12 mouse cellular contexts compared by ENCODE assay signal in genomic region chr3:152245273-152245910, GRCm38 (mm10). TPM values are rescaled to one million over a fixed set of nuclear protein-coding genes. Genes with fewer than 3 reads are reported as not detected.
DNase-seq lines count a peak whose midpoint lies in the region; ATAC-seq and TF ChIP-seq lines count a peak whose summit lies in the region.
"Had no signal": no experiment of that assay in that cellular context is flagged by ENCODE, and none has a peak within 500 bp of the region (broad histone marks: within the 10 kb centered on the region; RNA-seq: fewer than 3 reads in every experiment).

No protein-coding gene starts in this region.

- no peaks in the 10 kb centered on the region for H3K79me2 ChIP-seq in MEL (ENCODE audit: control insufficient read depth, insufficient read depth, low read length, poor library complexity)

- H3K9ac ChIP-seq in MEL (ENCODE audit: control insufficient read depth, low read depth, low read length, poor library complexity, severe bottlenecking) = no peak overlapping the region
- no peak overlapping the region for H3K9ac ChIP-seq in hindbrain, postnatal 0 days (replicated peaks; ENCODE audit: low read length)
- H3K9ac ChIP-seq: hindbrain, embryonic 15.5 days; liver, embryonic 13.5 days had no signal

- peak; percentile 18 for TF ChIP-seq RAD21 in MEL (IDR thresholded peaks at IDR 0.05; ENCODE audit: low read depth, low read length)

- no peak for ATAC-seq in hindbrain, postnatal 0 days

- no peak for TF ChIP-seq POLR2A in MEL (IDR thresholded peaks at IDR 0.05; ENCODE audit: control insufficient read depth in 1 of 2, insufficient read depth in 1 of 2, low read depth in 1 of 2, low read length in 2 of 2, poor library complexity in 1 of 2)

- H3K4me3 ChIP-seq in MEL (ENCODE audit: control insufficient read depth in 1 of 2, insufficient read depth in 1 of 2, low read depth in 2 of 2, low read length in 2 of 2) = no peak overlapping the region
- no peak overlapping the region for H3K4me3 ChIP-seq in hindbrain, postnatal 0 days (ENCODE audit: low read length)
- H3K4me3 ChIP-seq: hindbrain, embryonic 15.5 days; liver, embryonic 13.5 days had no signal

- TF ChIP-seq CTCF in MEL (IDR thresholded peaks at IDR 0.05 in 2 of 3, conservative IDR thresholded peaks at IDR 0.05 in 1 of 3; ENCODE audit: control insufficient read depth in 1 of 3, insufficient read depth in 1 of 3, low read depth in 2 of 3, low read length in 3 of 3, poor library complexity in 1 of 3, severe bottlenecking in 1 of 3) = peak in 2 of 3 experiments; percentile 5 to 43; a peak in 2 of 6 replicates
- TF ChIP-seq CTCF in hindbrain, postnatal 0 days (IDR thresholded peaks at IDR 0.05; ENCODE audit: low read depth) = no peak; the same call in 1 of the 2 replicates

- peaks cover 0 to 4% of the 10 kb centered on the region in 2 experiments; a peak in 1 of 4 replicates for H3K36me3 ChIP-seq in MEL (ENCODE audit: control insufficient read depth in 1 of 2, insufficient read depth in 2 of 2, low read length in 2 of 2)
- H3K36me3 ChIP-seq in hindbrain, postnatal 0 days (ENCODE audit: insufficient read depth, low read length) = no peaks in the 10 kb centered on the region
- H3K36me3 ChIP-seq: hindbrain, embryonic 15.5 days; liver, embryonic 13.5 days had no signal

- no peak overlapping the region for H3K27ac ChIP-seq in MEL (ENCODE audit: control insufficient read depth, low read depth, low read length)
- no peak overlapping the region for H3K27ac ChIP-seq in hindbrain, postnatal 0 days
- H3K27ac ChIP-seq: hindbrain, embryonic 15.5 days; liver, embryonic 13.5 days had no signal

- no peaks in the 10 kb centered on the region for H3K27me3 ChIP-seq in MEL (ENCODE audit: control insufficient read depth in 1 of 2, insufficient read depth in 2 of 2, low read length in 2 of 2)
- H3K27me3 ChIP-seq in hindbrain, postnatal 0 days (ENCODE audit: insufficient read depth, low read length) = no peaks in the 10 kb centered on the region
- H3K27me3 ChIP-seq: hindbrain, embryonic 15.5 days; liver, embryonic 13.5 days had no signal

- H3K4me1 ChIP-seq in MEL (ENCODE audit: control insufficient read depth in 1 of 2, insufficient read depth in 2 of 2, low read length in 2 of 2) = 0 out of 4 replicates have a peak, but pooled peaks cover 0 to 2% of the 10 kb centered on the region in 2 experiments
- H3K4me1 ChIP-seq in hindbrain, postnatal 0 days (ENCODE audit: insufficient read depth, low read length) = no peaks in the 10 kb centered on the region
- H3K4me1 ChIP-seq: hindbrain, embryonic 15.5 days; liver, embryonic 13.5 days had no signal

- no peak overlapping the region for H3K4me2 ChIP-seq in hindbrain, postnatal 0 days (ENCODE audit: low read depth, low read length)
- H3K4me2 ChIP-seq: hindbrain, embryonic 15.5 days; liver, embryonic 13.5 days had no signal

- TF ChIP-seq EP300 in MEL (IDR thresholded peaks at IDR 0.05; ENCODE audit: low read depth in 1 of 2, low read length in 2 of 2) = peak; percentile 18 to 53; a peak in 1 of 4 replicates

- H3K9me3 ChIP-seq in MEL (replicated peaks; ENCODE audit: insufficient read depth, low read length) = no peaks in the 10 kb centered on the region
- H3K9me3 ChIP-seq in hindbrain, postnatal 0 days (ENCODE audit: low read length) = no peaks in the 10 kb centered on the region
- H3K9me3 ChIP-seq: hindbrain, embryonic 15.5 days; liver, embryonic 13.5 days had no signal

- peak; percentile 38 for DNase-seq in layer of hippocampus, adult 11-12 months (ENCODE audit: low spot score)
- DNase-seq in layer of hippocampus, postnatal 25 days (ENCODE audit: extremely low spot score in 1 of 2, low spot score in 1 of 2) = no peak
- DNase-seq in MEL (ENCODE audit: low read depth, low spot score) (peak; percentile 82), adipocyte (ENCODE audit: low spot score) (peak; percentile 37)
- peak; percentile 52 for DNase-seq in layer of hippocampus, adult 9-11 months
- DNase-seq in ovary, postnatal 14 days (ENCODE audit: low spot score) = no peak
- DNase-seq in hindbrain, postnatal 0 days (ENCODE audit: low spot score) = no peak
- DNase-seq: adrenal gland, postnatal 36 days; cerebellum, adult 2 months; kidney, postnatal 10 days; liver, embryonic 13.5 days had no signal

- WGBS in hindbrain, postnatal 0 days = 70% methylated on average over 5 of the region's 5 CpGs

TF ChIP-seq in MEL, 35 proteins besides CTCF, POLR2A, EP300 and RAD21 (continues in another document):
- no peak for TF ChIP-seq ZKSCAN1 (IDR thresholded peaks at IDR 0.05; ENCODE audit: low read depth, low read length)
- no peak for TF ChIP-seq GABPA (IDR thresholded peaks at IDR 0.05; ENCODE audit: low read depth, low read length)
- no peak; the same call in 1 of the 2 replicates for TF ChIP-seq SIN3A (IDR thresholded peaks at IDR 0.05; ENCODE audit: low read length)
- TF ChIP-seq POLR2AphosphoS2 (IDR thresholded peaks at IDR 0.05; ENCODE audit: low read length) = peak; percentile 62
- peak; percentile 93 for TF ChIP-seq RCOR1 (IDR thresholded peaks at IDR 0.05; ENCODE audit: low read depth, low read length)
- no peak for TF ChIP-seq USF2 (IDR thresholded peaks at IDR 0.05; ENCODE audit: borderline replicate concordance in 1 of 2, insufficient read depth in 1 of 2, low read depth in 1 of 2, low read length in 2 of 2)
- no peak for TF ChIP-seq JUND (IDR thresholded peaks at IDR 0.05; ENCODE audit: low read depth, low read length)
- no peak for TF ChIP-seq ZMIZ1 (IDR thresholded peaks at IDR 0.05; ENCODE audit: low read depth, low read length)
- 0 out of 2 replicates have a peak, but pooled peaks have one; percentile 21 for TF ChIP-seq NELFE (IDR thresholded peaks at IDR 0.05; ENCODE audit: low read depth, low read length)
- TF ChIP-seq BHLHE40 (IDR thresholded peaks at IDR 0.05; ENCODE audit: borderline replicate concordance, low read depth, low read length) = no peak; the same call in 1 of the 2 replicates
- TF ChIP-seq CHD2 (IDR thresholded peaks at IDR 0.05; ENCODE audit: low read length) = no peak
- TF ChIP-seq HCFC1 (IDR thresholded peaks at IDR 0.05; ENCODE audit: low read depth, low read length) = no peak
- TF ChIP-seq E2F4 (IDR thresholded peaks at IDR 0.05; ENCODE audit: borderline replicate concordance, low read depth, low read length) = no peak
- TF ChIP-seq TAL1 (IDR thresholded peaks at IDR 0.05; ENCODE audit: low read length) = no peak
- no peak for TF ChIP-seq UBTF (IDR thresholded peaks at IDR 0.05; ENCODE audit: borderline replicate concordance, insufficient read depth, low read depth, low read length)
- TF ChIP-seq MXI1 (IDR thresholded peaks at IDR 0.05; ENCODE audit: low read depth, low read length) = peak; percentile 55; the same call in 1 of the 2 replicates
- no peak for TF ChIP-seq GATA1 (IDR thresholded peaks at IDR 0.05; ENCODE audit: low read depth, low read length)
- no peak for TF ChIP-seq POLR2AphosphoS5 (IDR thresholded peaks at IDR 0.05; ENCODE audit: borderline replicate concordance, low read depth, low read length)
- no peak for TF ChIP-seq MEF2A (IDR thresholded peaks at IDR 0.05; ENCODE audit: extremely low read depth, insufficient replicate concordance, low read depth, low read length, poor library complexity, severe bottlenecking)
- TF ChIP-seq MYB (IDR thresholded peaks at IDR 0.05; ENCODE audit: low read depth, low read length) = peak; percentile 50; the same call in 1 of the 2 replicates
- TF ChIP-seq KAT2A (conservative IDR thresholded peaks at IDR 0.05; ENCODE audit: low read depth, low read length) = no peak
- TF ChIP-seq ETS1 (IDR thresholded peaks at IDR 0.05; ENCODE audit: low read depth, low read length) = peak; percentile 46; the same call in 1 of the 2 replicates
- no peak for TF ChIP-seq NRF1 (IDR thresholded peaks at IDR 0.05; ENCODE audit: insufficient read depth, low read depth, low read length, poor library complexity, severe bottlenecking)
- TF ChIP-seq ELF1 (IDR thresholded peaks at IDR 0.05; ENCODE audit: low read depth, low read length) = no peak
- TF ChIP-seq SMC3 (IDR thresholded peaks at IDR 0.05; ENCODE audit: low read depth, low read length) = peak; percentile 31
- peak; percentile 95 for TF ChIP-seq TBP (IDR thresholded peaks at IDR 0.05; ENCODE audit: low read depth, low read length)
- no peak for TF ChIP-seq USF1 (IDR thresholded peaks at IDR 0.05; ENCODE audit: low read depth, low read length)
- peak; percentile 66; the same call in 1 of the 2 replicates for TF ChIP-seq MYC (IDR thresholded peaks at IDR 0.05; ENCODE audit: low read depth, low read length)
- TF ChIP-seq TCF12 (IDR thresholded peaks at IDR 0.05; ENCODE audit: low read depth, low read length) = peak; percentile 31; the same call in 1 of the 2 replicates
- TF ChIP-seq ZC3H11A (IDR thresholded peaks at IDR 0.05; ENCODE audit: low read depth, low read length) = no peak; the same call in 1 of the 2 replicates
- peak; percentile 48; the same call in 1 of the 2 replicates for TF ChIP-seq MAFK (IDR thresholded peaks at IDR 0.05; ENCODE audit: borderline replicate concordance, low read depth, low read length)

RNA-seq across cellular contexts. Expression of gene Nexn, which starts 20.8 kb away (rescaled TPM):
- 1 to 10 TPM; 1.2 to 1.4 TPM for total RNA-seq in layer of hippocampus, postnatal 25 days (2021)
- 0.19 TPM in 1 of 2 replicates, not detected in the other for total RNA-seq in MEL (2012; rRNA removed)
- polyA plus RNA-seq in MEL (2012; ENCODE audit: insufficient read depth in 1 of 2, insufficient read length in 2 of 2, low read depth in 1 of 2, low replicate concordance in 2 of 2, missing spikeins in 1 of 2) = under 1 TPM in 1 of 2 experiments, not detected in 1; 0.96 TPM
- total RNA-seq in hindbrain, postnatal 0 days (2014; rRNA removed) = 0.37 and 6.4 TPM in 2 replicates
- 2.5 and 3.4 TPM in 2 replicates for polyA plus RNA-seq in hindbrain, postnatal 0 days (2015; fragmentation: Nextera tagmentation; extraction: Ambion mirVana)

RNA-seq across cellular contexts. Expression of gene Fubp1, which starts 35.2 kb away (rescaled TPM):
- total RNA-seq in layer of hippocampus, postnatal 25 days (2021) = 100 to 1,000 TPM; 100 to 138 TPM
- total RNA-seq in MEL (2012; rRNA removed) = 202 and 251 TPM in 2 replicates
- polyA plus RNA-seq in MEL (2012; ENCODE audit: insufficient read depth in 1 of 2, insufficient read length in 2 of 2, low read depth in 1 of 2, low replicate concordance in 2 of 2, missing spikeins in 1 of 2) = 100 to 1,000 TPM in 1 of 2 experiments, not detected in 1; 196 TPM
- total RNA-seq in hindbrain, postnatal 0 days (2014; rRNA removed) = 139 and 148 TPM in 2 replicates
- polyA plus RNA-seq in hindbrain, postnatal 0 days (2015; fragmentation: Nextera tagmentation; extraction: Ambion mirVana) = 130 and 139 TPM in 2 replicates

RNA-seq across cellular contexts. Expression of gene Dnajb4, which starts 35.3 kb away (rescaled TPM):
- total RNA-seq in layer of hippocampus, postnatal 25 days (2021) = 10 to 100 TPM; 59.0 to 59.1 TPM
- 13.3 and 14.6 TPM in 2 replicates for total RNA-seq in MEL (2012; rRNA removed)
- 10 to 100 TPM in 1 of 2 experiments, not detected in 1; 10.7 TPM for polyA plus RNA-seq in MEL (2012; ENCODE audit: insufficient read depth in 1 of 2, insufficient read length in 2 of 2, low read depth in 1 of 2, low replicate concordance in 2 of 2, missing spikeins in 1 of 2)
- total RNA-seq in hindbrain, postnatal 0 days (2014; rRNA removed) = 26.5 and 40.8 TPM in 2 replicates
- 47.8 and 49.0 TPM in 2 replicates for polyA plus RNA-seq in hindbrain, postnatal 0 days (2015; fragmentation: Nextera tagmentation; extraction: Ambion mirVana)

Comparison
In these comparisons a context has a peak if more than half of its experiments do, and no peak if none do; other contexts are left out.
1. DNase-seq: peak in layer of hippocampus, adult 11-12 months (single experiment), MEL (single experiment), adipocyte (single experiment) and layer of hippocampus, adult 9-11 months (single experiment); none in layer of hippocampus, postnatal 25 days (0 of 2), ovary, postnatal 14 days (single experiment) and hindbrain, postnatal 0 days (single experiment).